Mouse (Mus musculus) heart, embryonic 11.5 days (tissue): ENCODE results near the gene Farp1. TPM values are rescaled to one million over a fixed set of nuclear protein-coding genes. Genes with fewer than 3 reads are reported as not detected.

Experiments used
- ATAC-seq: fragments of 200-750 bp; cut with Nextera tagmentation; replicated peaks from 2 replicates; pipeline ENCODE4 v1.8.0; 2017; ENCODE audit warnings: moderate library complexity; ENCODE audit not compliant: insufficient number of reproducible peaks, low FRiP score, low TSS enrichment
- H3K27ac ChIP-seq: fragments of 300-500 bp; sonication (generic); 2 replicates; pipeline ENCODE4 v1.5.1; 2014; ENCODE audit warnings: mild to moderate bottlenecking, low read depth, low read length
- H3K27me3 ChIP-seq: fragments of 300-500 bp; sonication (generic); 2 replicates; pipeline ENCODE4 v1.6.1; 2014; ENCODE audit warnings: mild to moderate bottlenecking, low read length, mixed read lengths; ENCODE audit not compliant: control insufficient read depth, insufficient read depth
- H3K36me3 ChIP-seq: fragments of 300-500 bp; sonication (generic); 2 replicates; pipeline ENCODE4 v1.6.1; 2014; ENCODE audit warnings: mild to moderate bottlenecking, low read length, moderate library complexity, mixed read lengths; ENCODE audit not compliant: control insufficient read depth, insufficient read depth
- H3K4me1 ChIP-seq: fragments of 300-500 bp; sonication (generic); 2 replicates; pipeline ENCODE4 v1.6.1; 2014; ENCODE audit warnings: low read length; ENCODE audit not compliant: control insufficient read depth, insufficient read depth
- H3K4me2 ChIP-seq: fragments of 300-500 bp; sonication (generic); 2 replicates; pipeline ENCODE4 v1.6.1; 2014; ENCODE audit warnings: mild to moderate bottlenecking, moderate library complexity
- H3K4me3 ChIP-seq: fragments of 300-500 bp; sonication (generic); 2 replicates; pipeline ENCODE4 v1.5.1; 2014; ENCODE audit warnings: low read depth, low read length
- H3K9ac ChIP-seq: fragments of 300-500 bp; sonication (generic); 2 replicates; pipeline ENCODE4 v1.6.1; 2014; ENCODE audit warnings: mild to moderate bottlenecking, low read depth, low read length, moderate library complexity
- H3K9me3 ChIP-seq: fragments of 300-500 bp; sonication (generic); replicated peaks from 2 replicates; pipeline ENCODE4 v1.6.1; 2016; ENCODE audit warnings: low read length; ENCODE audit not compliant: control insufficient read depth
- WGBS: fragments of 180-500 bp; shearing (Covaris S2); extraction: QIAGEN DNeasy Blood & Tissue Kit; methylation state at CpG from one replicate; pipeline ENCODE4 v1.1.7; 2014; ENCODE audit not compliant: insufficient replicate concordance; 5-methylcytosine and 5-hydroxymethylcytosine counted together
- polyA plus RNA-seq: library from polyadenylated mRNA; unstranded; fragments of >200 nt; fragmentation: Nextera tagmentation; extraction: Ambion mirVana; gene quantifications from 2 replicates; pipeline ENCODE4 v1.2.1, GENCODE M21; 2014

The Farp1 gene
- polyA plus RNA-seq, 1 experiment from 2014 or later = 28.1 TPM

- no peak overlapping the region for H3K4me2 ChIP-seq
- H3K4me1 ChIP-seq = no peaks in the 10 kb centered on the region
- peaks cover 20% of the 10 kb centered on the region for H3K36me3 ChIP-seq
- no peak overlapping the region for H3K4me3 ChIP-seq
- no peaks in the 10 kb centered on the region for H3K27me3 ChIP-seq
- no peak overlapping the region for H3K27ac ChIP-seq
- 85% methylated on average over 10 of the region's 10 CpGs for WGBS
- no peak overlapping the region for H3K9ac ChIP-seq
- H3K9me3 ChIP-seq = no peaks in the 10 kb centered on the region
- no peak for ATAC-seq
These were observed 203.7 kb downstream of the Farp1 start for GRCm38 (mm10) chr14:121238727-121239126.

GRCm38 (mm10) chr14:121239386-121239785 is 204.4 kb downstream of the Farp1 start:
- Histone ChIP-seq H3K36me3 (peaks cover 22% of the 10 kb centered on the region), H3K4me2 (no peak overlapping the region), H3K9ac (no peak overlapping the region), H3K9me3 (no peaks in the 10 kb centered on the region), H3K4me3 (no peak overlapping the region), H3K27ac (no peak overlapping the region), H3K4me1 (no peaks in the 10 kb centered on the region), H3K27me3 (no peaks in the 10 kb centered on the region)
- ATAC-seq = no peak
- WGBS = 73% methylated on average over 8 of the region's 8 CpGs

GRCm38 (mm10) chr14:121244104-121244503 is 209.1 kb downstream of the Farp1 start:
- H3K4me1 ChIP-seq = peaks cover 23% of the 10 kb centered on the region
- 90% methylated on average over 15 of the region's 15 CpGs for WGBS
- H3K36me3 ChIP-seq = peaks cover 19% of the 10 kb centered on the region
- H3K27me3 ChIP-seq = no peaks in the 10 kb centered on the region
- no peak for ATAC-seq
- H3K9me3 ChIP-seq = no peaks in the 10 kb centered on the region
- no peak overlapping the region for H3K4me3 ChIP-seq
- H3K9ac ChIP-seq = no peak overlapping the region
- no peak overlapping the region for H3K4me2 ChIP-seq
- no peak overlapping the region for H3K27ac ChIP-seq

- 59% methylated on average over 14 of the region's 14 CpGs for WGBS
- Histone ChIP-seq H3K4me1 (peaks cover 23% of the 10 kb centered on the region), H3K9me3 (no peaks in the 10 kb centered on the region), H3K4me3 (no peak overlapping the region), H3K27me3 (no peaks in the 10 kb centered on the region), H3K4me2 (no peak overlapping the region), H3K27ac (peak overlapping the region; percentile 66), H3K9ac (no peak overlapping the region; the same call in 1 of the 2 replicates), H3K36me3 (peaks cover 10% of the 10 kb centered on the region)
- no peak for ATAC-seq
These were observed 211.2 kb downstream of the Farp1 start for GRCm38 (mm10) chr14:121246048-121246731.

- Histone ChIP-seq H3K27me3 (no peaks in the 10 kb centered on the region), H3K27ac (0 out of 2 replicates have a peak overlapping the region, but pooled peaks have one; percentile 2), H3K9me3 (no peaks in the 10 kb centered on the region), H3K36me3 (peaks cover 10% of the 10 kb centered on the region), H3K4me1 (peaks cover 23% of the 10 kb centered on the region), H3K9ac (no peak overlapping the region), H3K4me2 (no peak overlapping the region), H3K4me3 (no peak overlapping the region)
- ATAC-seq = no peak
- WGBS = 58% methylated on average over 7 of the region's 7 CpGs
These were observed 212.3 kb downstream of the Farp1 start for GRCm38 (mm10) chr14:121247287-121247686.

GRCm38 (mm10) chr14:121248346-121248745 is 213.3 kb downstream of the Farp1 start:
- Histone ChIP-seq H3K27me3 (no peaks in the 10 kb centered on the region), H3K4me3 (no peak overlapping the region), H3K9me3 (no peaks in the 10 kb centered on the region), H3K36me3 (peaks cover 7% of the 10 kb centered on the region), H3K4me1 (peaks cover 23% of the 10 kb centered on the region), H3K27ac (no peak overlapping the region), H3K4me2 (no peak overlapping the region), H3K9ac (no peak overlapping the region)
- WGBS = 76% methylated on average over 5 of the region's 5 CpGs
- no peak for ATAC-seq

GRCm38 (mm10) chr14:121251099-121251498 is 216.1 kb downstream of the Farp1 start:
- H3K9me3 ChIP-seq = no peaks in the 10 kb centered on the region
- no peak overlapping the region for H3K9ac ChIP-seq
- ATAC-seq = no peak
- 71% methylated on average over 5 of the region's 5 CpGs for WGBS
- no peak overlapping the region for H3K4me3 ChIP-seq
- no peak overlapping the region for H3K4me2 ChIP-seq
- H3K27me3 ChIP-seq = no peaks in the 10 kb centered on the region
- H3K36me3 ChIP-seq = peaks cover 5% of the 10 kb centered on the region; the same call in 1 of the 2 replicates
- H3K27ac ChIP-seq = no peak overlapping the region
- H3K4me1 ChIP-seq = peaks cover 15% of the 10 kb centered on the region

- WGBS = 74% methylated on average over 4 of the region's 4 CpGs
- Histone ChIP-seq H3K27me3 (no peaks in the 10 kb centered on the region), H3K4me1 (peaks cover 9% of the 10 kb centered on the region), H3K36me3 (peaks cover 5% of the 10 kb centered on the region; the same call in 1 of the 2 replicates), H3K27ac (no peak overlapping the region), H3K4me3 (no peak overlapping the region), H3K4me2 (no peak overlapping the region), H3K9me3 (no peaks in the 10 kb centered on the region), H3K9ac (no peak overlapping the region)
- no peak for ATAC-seq
These were observed 216.7 kb downstream of the Farp1 start for GRCm38 (mm10) chr14:121251708-121252107.

- H3K4me3 ChIP-seq = no peak overlapping the region
- no peak overlapping the region for H3K4me2 ChIP-seq
- ATAC-seq = no peak
- peaks cover 6% of the 10 kb centered on the region for H3K36me3 ChIP-seq
- H3K27me3 ChIP-seq = no peaks in the 10 kb centered on the region
- no peak overlapping the region for H3K27ac ChIP-seq
- H3K4me1 ChIP-seq = 0 out of 2 replicates have a peak, but pooled peaks cover 4% of the 10 kb centered on the region
- WGBS = 81% methylated on average over 10 of the region's 10 CpGs
- no peak overlapping the region for H3K9ac ChIP-seq
- no peaks in the 10 kb centered on the region for H3K9me3 ChIP-seq
These were observed 217.5 kb downstream of the Farp1 start for GRCm38 (mm10) chr14:121252542-121252941.
